Comparison of ENCODE assay signal across 10 mouse cellular contexts in the genomic region with DNA sequence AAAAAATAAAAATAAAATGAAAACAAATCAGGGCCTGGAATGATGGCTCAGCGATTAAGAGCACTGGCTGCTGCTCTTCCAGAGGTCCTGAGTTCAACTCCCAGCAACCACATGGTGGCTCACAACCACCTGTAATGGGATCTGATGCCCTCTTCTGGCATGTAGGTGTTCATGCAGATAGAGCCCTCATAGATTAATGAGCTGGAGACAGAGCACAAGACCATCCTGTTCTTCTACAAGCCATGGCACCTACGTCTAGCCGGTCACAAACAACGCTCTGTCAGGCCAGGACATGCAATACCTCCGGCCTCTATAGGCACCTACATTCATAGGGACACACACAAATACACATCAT. TPM values are rescaled to one million over a fixed set of nuclear protein-coding genes. Genes with fewer than 3 reads are reported as not detected.
DNase-seq lines count a peak whose midpoint lies in the region; ATAC-seq and TF ChIP-seq lines count a peak whose summit lies in the region.
"Not testable (repeated sequence)": the region's sequence is repeated elsewhere in the genome, so short reads cannot be mapped to it uniquely, and the experiment has no call there.
"Had no signal": no experiment of that assay in that cellular context is flagged by ENCODE, and none has a peak within 500 bp of the region (broad histone marks: within the 10 kb centered on the region; RNA-seq: fewer than 3 reads in every experiment).

No protein-coding gene starts in this region.

- H3K4me2 ChIP-seq in embryonic facial prominence, embryonic 14.5 days (ENCODE audit: low read depth, low read length) = peak overlapping the region; percentile 76
- H3K4me2 ChIP-seq in heart, embryonic 15.5 days = peak overlapping the region; percentile 87
- H3K4me2 ChIP-seq in kidney, embryonic 15.5 days = peak overlapping the region; percentile 83
- peak overlapping the region; percentile 63; the same call in 1 of the 2 replicates for H3K4me2 ChIP-seq in liver, embryonic 13.5 days
- not testable (repeated sequence) for H3K4me2 ChIP-seq in midbrain, embryonic 11.5 days
- peak overlapping the region; percentile 72 for H3K4me2 ChIP-seq in stomach, embryonic 14.5 days (replicated peaks; ENCODE audit: low read depth, low read length)

- not testable (repeated sequence) for H3K27ac ChIP-seq in ES-E14 (ENCODE audit: insufficient read depth, low read depth, low read length, poor library complexity, severe bottlenecking); embryonic facial prominence, embryonic 14.5 days (replicated peaks; ENCODE audit: low read depth, low read length); heart, embryonic 15.5 days; kidney, embryonic 15.5 days; liver, embryonic 13.5 days; midbrain, embryonic 11.5 days (ENCODE audit: low read depth, low read length); stomach, embryonic 14.5 days (ENCODE audit: low read length)

- H3K36me3 ChIP-seq in ES-E14 (ENCODE audit: control insufficient read depth, insufficient read depth, low read length, poor library complexity, severe bottlenecking); embryonic facial prominence, embryonic 14.5 days (ENCODE audit: control insufficient read depth, insufficient read depth, low read length); heart, embryonic 15.5 days; kidney, embryonic 15.5 days; liver, embryonic 13.5 days; midbrain, embryonic 11.5 days (ENCODE audit: control insufficient read depth, insufficient read depth, low read length); stomach, embryonic 14.5 days (ENCODE audit: control insufficient read depth, insufficient read depth, low read length): not testable (repeated sequence)

- ATAC-seq in embryonic facial prominence, embryonic 14.5 days (ENCODE audit: low read depth); heart, embryonic 15.5 days (replicated peaks; ENCODE audit: insufficient number of reproducible peaks, insufficient read depth, low FRiP score, low read depth); kidney, embryonic 15.5 days (replicated peaks; ENCODE audit: low FRiP score); liver, embryonic 13.5 days (ENCODE audit: low read depth); midbrain, embryonic 11.5 days (ENCODE audit: low FRiP score); stomach, embryonic 14.5 days (ENCODE audit: insufficient number of reproducible peaks, insufficient read depth, low FRiP score, low read depth): not testable (repeated sequence)

- not testable (repeated sequence) for H3K9ac ChIP-seq in ES-E14 (ENCODE audit: insufficient read depth, low read depth, low read length, poor library complexity, severe bottlenecking); embryonic facial prominence, embryonic 14.5 days (ENCODE audit: low read depth, low read length); heart, embryonic 15.5 days; kidney, embryonic 15.5 days; liver, embryonic 13.5 days; midbrain, embryonic 11.5 days (ENCODE audit: low read length); stomach, embryonic 14.5 days (replicated peaks; ENCODE audit: low read depth, low read length)

- H3K4me1 ChIP-seq in ES-E14 (ENCODE audit: control insufficient read depth in 2 of 2, insufficient read depth in 2 of 2, low read length in 2 of 2, poor library complexity in 1 of 2); embryonic facial prominence, embryonic 14.5 days (ENCODE audit: control insufficient read depth, insufficient read depth, low read length); midbrain, embryonic 11.5 days (ENCODE audit: control insufficient read depth, insufficient read depth, low read length); stomach, embryonic 14.5 days (ENCODE audit: control insufficient read depth, insufficient read depth, low read length): not testable (repeated sequence)
- peaks cover 12% of the 10 kb centered on the region for H3K4me1 ChIP-seq in heart, embryonic 15.5 days (replicated peaks)
- H3K4me1 ChIP-seq in kidney, embryonic 15.5 days = peaks cover 21% of the 10 kb centered on the region
- H3K4me1 ChIP-seq in liver, embryonic 13.5 days (replicated peaks) = peaks cover 15% of the 10 kb centered on the region

- in situ Hi-C loops in ES-E14 (cut with MboI; ENCODE audit: low sequenced_read_pairs in 2 of 2, unreplicated experiment in 2 of 2) = loop anchor here in 1 of 2 experiments (10.0 kb wide), 1 partner anchor 144 kb away; no protein-coding TSS in a partner anchor

- not testable (repeated sequence) for H3K4me3 ChIP-seq in ES-E14 (ENCODE audit: insufficient read depth in 1 of 2, low read depth in 1 of 2, low read length in 2 of 2, poor library complexity in 1 of 2, severe bottlenecking in 1 of 2); embryonic facial prominence, embryonic 14.5 days (ENCODE audit: low read depth, low read length); liver, embryonic 13.5 days (replicated peaks); midbrain, embryonic 11.5 days (ENCODE audit: low read depth, low read length)
- peak overlapping the region; percentile 54 for H3K4me3 ChIP-seq in heart, embryonic 15.5 days
- H3K4me3 ChIP-seq in kidney, embryonic 15.5 days (replicated peaks) = peak overlapping the region; percentile 44; the same call in 1 of the 2 replicates
- peak overlapping the region; percentile 36; the same call in 1 of the 2 replicates for H3K4me3 ChIP-seq in stomach, embryonic 14.5 days (ENCODE audit: low read depth, low read length)

- H3K9me3 ChIP-seq in ES-E14 (ENCODE audit: control insufficient read depth, insufficient read depth, low read depth, low read length); embryonic facial prominence, embryonic 14.5 days (ENCODE audit: control insufficient read depth, low read length); heart, embryonic 15.5 days (replicated peaks); kidney, embryonic 15.5 days (replicated peaks); liver, embryonic 13.5 days (replicated peaks); midbrain, embryonic 11.5 days (ENCODE audit: control insufficient read depth, low read length); stomach, embryonic 14.5 days (ENCODE audit: control insufficient read depth, low read depth, low read length): not testable (repeated sequence)

- not testable (repeated sequence) for DNase-seq in ES-E14 (ENCODE audit: low read depth, low spot score); embryonic facial prominence, embryonic 14.5 days (ENCODE audit: low spot score); liver, embryonic 13.5 days
- peak; percentile 81 for DNase-seq in midbrain, embryonic 11.5 days (ENCODE audit: low spot score, missing footprints)

- H3K27me3 ChIP-seq in embryonic facial prominence, embryonic 14.5 days (replicated peaks; ENCODE audit: control insufficient read depth, insufficient read depth, low read length); heart, embryonic 15.5 days; kidney, embryonic 15.5 days; midbrain, embryonic 11.5 days (ENCODE audit: control insufficient read depth, insufficient read depth, low read length); stomach, embryonic 14.5 days (ENCODE audit: control insufficient read depth, insufficient read depth, low read length): not testable (repeated sequence)
- H3K27me3 ChIP-seq in liver, embryonic 13.5 days = peaks cover 52% of the 10 kb centered on the region

- whole genome bisulfite sequencing in embryonic facial prominence, embryonic 14.5 days = 64% methylated on average over 5 of the region's 5 CpGs
- 67% methylated on average over 5 of the region's 5 CpGs for WGBS in heart, embryonic 15.5 days
- WGBS in kidney, embryonic 15.5 days = 67% methylated on average over 5 of the region's 5 CpGs
- WGBS in liver, embryonic 13.5 days (ENCODE audit: insufficient replicate concordance) = 56% methylated on average over 5 of the region's 5 CpGs
- 65% methylated on average over 5 of the region's 5 CpGs for WGBS in midbrain, embryonic 11.5 days
- 70% methylated on average over 5 of the region's 5 CpGs for WGBS in stomach, embryonic 14.5 days

TF ChIP-seq in ES-E14, 5 proteins besides CTCF, POLR2A, EP300 and RAD21:
- 0 out of 2 replicates have a peak, but pooled peaks have one; percentile 7 for TF ChIP-seq MAFK (IDR thresholded peaks at IDR 0.05; ENCODE audit: insufficient read depth, low read depth, low read length)

RNA-seq across cellular contexts. Expression of gene Gm12248, which starts 5.4 kb away (rescaled TPM):
- 0.58 and 0.90 TPM in 2 replicates for total RNA-seq in ES-E14 (2012; rRNA removed)
- polyA plus RNA-seq in embryonic facial prominence, embryonic 14.5 days (2014; fragmentation: Nextera tagmentation; extraction: Ambion mirVana) = not detected in 2 replicates
- not detected in 2 replicates for polyA plus RNA-seq in heart, embryonic 15.5 days (2015; fragmentation: Nextera tagmentation; extraction: Ambion mirVana)
- 0.21 TPM in 1 of 2 replicates, not detected in the other for polyA plus RNA-seq in kidney, embryonic 15.5 days (2015; fragmentation: Nextera tagmentation; extraction: Ambion mirVana)
- polyA plus RNA-seq in liver, embryonic 13.5 days (2015; fragmentation: Nextera tagmentation; extraction: Ambion mirVana) = not detected in 2 replicates
- polyA plus RNA-seq in midbrain, embryonic 11.5 days (2014; fragmentation: Nextera tagmentation; extraction: Ambion mirVana) = not detected in 2 replicates
- polyA plus RNA-seq in stomach, embryonic 14.5 days (2014; fragmentation: Nextera tagmentation; extraction: Ambion mirVana) = not detected in 2 replicates
- total RNA-seq: gastrocnemius, postnatal 36 days; heart, postnatal 4 days; left cerebral cortex, postnatal 36 days had no signal

RNA-seq across cellular contexts. Expression of gene Cnot8, which starts 5.6 kb away (rescaled TPM):
- total RNA-seq in ES-E14 (2012; rRNA removed) = 55.4 and 60.6 TPM in 2 replicates
- 85.8 and 94.9 TPM in 2 replicates for polyA plus RNA-seq in embryonic facial prominence, embryonic 14.5 days (2014; fragmentation: Nextera tagmentation; extraction: Ambion mirVana)
- polyA plus RNA-seq in heart, embryonic 15.5 days (2015; fragmentation: Nextera tagmentation; extraction: Ambion mirVana) = 67.6 and 81.1 TPM in 2 replicates
- 85.7 and 89.9 TPM in 2 replicates for polyA plus RNA-seq in kidney, embryonic 15.5 days (2015; fragmentation: Nextera tagmentation; extraction: Ambion mirVana)
- 39.8 and 44.9 TPM in 2 replicates for polyA plus RNA-seq in liver, embryonic 13.5 days (2015; fragmentation: Nextera tagmentation; extraction: Ambion mirVana)
- polyA plus RNA-seq in midbrain, embryonic 11.5 days (2014; fragmentation: Nextera tagmentation; extraction: Ambion mirVana) = 110 and 113 TPM in 2 replicates
- 87.7 and 92.6 TPM in 2 replicates for polyA plus RNA-seq in stomach, embryonic 14.5 days (2014; fragmentation: Nextera tagmentation; extraction: Ambion mirVana)
